Mouse (Mus musculus): Measurements from ENCODE around the gene Gm11564. TPM values are rescaled to one million over a fixed set of nuclear protein-coding genes. Genes with fewer than 3 reads are reported as not detected.
A peak's percentile ranks its signal among the peaks of the same experiment; 100 is the strongest.
"Not testable (repeated sequence)": the region's sequence is repeated elsewhere in the genome, so short reads cannot be mapped to it uniquely, and the experiment has no call there.

Gene Gm11564
- polyA plus RNA-seq, 1 experiment from 2014 or later: not detected

GRCm38 (mm10) chr11:99784900-99785299 lies 30.6 kb downstream of the Gm11564 start, which contains the start of gene Krtap4-9:
TSS of gene Krtap4-9 (plus strand) at chr11:99785200.
- H3K4me1 ChIP-seq; H3K27me3 ChIP-seq (replicated peaks; ENCODE audit: low read depth, poor library complexity, severe bottlenecking); H3K36me3 ChIP-seq (replicated peaks); H3K4me3 ChIP-seq; H3K27ac ChIP-seq (replicated peaks); H3K9me3 ChIP-seq; DNase-seq (ENCODE audit: low spot score): not testable (repeated sequence)

GRCm38 (mm10) chr11:99780604-99781003 lies 34.9 kb downstream of the Gm11564 start, which contains the start of gene Krtap4-8:
TSS of gene Krtap4-8 (minus strand) at chr11:99780704.
- Histone ChIP-seq H3K4me1 (peaks cover 10% of the 10 kb centered on the region), H3K4me3 (no peak within 1 kb of the TSS), H3K27me3 (replicated peaks; ENCODE audit: low read depth, poor library complexity, severe bottlenecking) (no peaks in the 10 kb centered on the region), H3K9me3 (no peaks in the 10 kb centered on the region), H3K27ac (replicated peaks) (no peak within 1 kb of the TSS), H3K36me3 (replicated peaks) (no peaks in the 10 kb centered on the region)
- WGBS: 95% methylated on average over 2 of the region's 2 CpGs
- DNase-seq (ENCODE audit: low spot score): no peak

GRCm38 (mm10) chr11:99778401-99778800 lies 37.1 kb downstream of the Gm11564 start:
- 58% methylated on average over 7 of the region's 7 CpGs for whole genome bisulfite sequencing

GRCm38 (mm10) chr11:99772813-99773212 lies 42.7 kb downstream of the Gm11564 start, which contains the start of gene Gm11595:
TSS of gene Gm11595 (minus strand) at chr11:99772913.
- H3K27me3 ChIP-seq (replicated peaks; ENCODE audit: low read depth, poor library complexity, severe bottlenecking); H3K9me3 ChIP-seq; H3K4me3 ChIP-seq; H3K36me3 ChIP-seq (replicated peaks); H3K4me1 ChIP-seq; H3K27ac ChIP-seq (replicated peaks); DNase-seq (ENCODE audit: low spot score): not testable (repeated sequence)

More at GRCm38 (mm10) chr11:99778401-99778800, 37.1 kb downstream of the Gm11564 start:
- Histone ChIP-seq H3K27me3 (replicated peaks; ENCODE audit: low read depth, poor library complexity, severe bottlenecking) (no peaks in the 10 kb centered on the region), H3K4me3 (no peak overlapping the region), H3K36me3 (replicated peaks) (no peaks in the 10 kb centered on the region), H3K4me1 (peaks cover 10% of the 10 kb centered on the region), H3K9me3 (no peaks in the 10 kb centered on the region), H3K27ac (replicated peaks) (no peak overlapping the region)
- DNase-seq (ENCODE audit: low spot score): peak; percentile 30

- DNase-seq (ENCODE audit: low spot score): no peak
- H3K4me3 ChIP-seq: no peak overlapping the region
- no peaks in the 10 kb centered on the region for H3K27me3 ChIP-seq (replicated peaks; ENCODE audit: low read depth, poor library complexity, severe bottlenecking)
- no peak overlapping the region for H3K27ac ChIP-seq (replicated peaks)
- H3K4me1 ChIP-seq: no peaks in the 10 kb centered on the region
- no peaks in the 10 kb centered on the region for H3K36me3 ChIP-seq (replicated peaks)
- no peaks in the 10 kb centered on the region for H3K9me3 ChIP-seq
- 63% methylated on average over 2 of the region's 2 CpGs for WGBS
Observed at GRCm38 (mm10) chr11:99768410-99768809, 47.1 kb downstream of the Gm11564 start.

Other genes with a start within 250 kb of the Gm11564 start
- gene Krtap3-1, start 249.0 kb downstream of the Gm11564 start, polyA plus RNA-seq (2016; fragmentation: Nextera tagmentation; extraction: Ambion mirVana): not detected in 2 replicates
- gene Krtap1-5, start 234.7 kb downstream of the Gm11564 start, polyA plus RNA-seq (2016; fragmentation: Nextera tagmentation; extraction: Ambion mirVana): not detected in 2 replicates
- gene Krtap1-4, start 232.0 kb downstream of the Gm11564 start, polyA plus RNA-seq (2016; fragmentation: Nextera tagmentation; extraction: Ambion mirVana): not detected in 2 replicates
- not detected in 2 replicates for gene Krtap1-3, start 224.3 kb downstream of the Gm11564 start, polyA plus RNA-seq (2016; fragmentation: Nextera tagmentation; extraction: Ambion mirVana)
- not detected in 2 replicates for gene Krtap9-3, start 217.6 kb downstream of the Gm11564 start, polyA plus RNA-seq (2016; fragmentation: Nextera tagmentation; extraction: Ambion mirVana)
- not detected in 2 replicates for gene Gm11938, start 212.4 kb downstream of the Gm11564 start, polyA plus RNA-seq (2016; fragmentation: Nextera tagmentation; extraction: Ambion mirVana)
- gene Gm11937, start 205.5 kb downstream of the Gm11564 start, polyA plus RNA-seq (2016; fragmentation: Nextera tagmentation; extraction: Ambion mirVana): not detected in 2 replicates
- gene Krtap2-4, start 200.8 kb downstream of the Gm11564 start, polyA plus RNA-seq (2016; fragmentation: Nextera tagmentation; extraction: Ambion mirVana): not detected in 2 replicates
- gene Gm11562, start 195.2 kb downstream of the Gm11564 start, polyA plus RNA-seq (2016; fragmentation: Nextera tagmentation; extraction: Ambion mirVana): not detected in 2 replicates
- not detected in 2 replicates for gene Krtap4-1, start 187.4 kb downstream of the Gm11564 start, polyA plus RNA-seq (2016; fragmentation: Nextera tagmentation; extraction: Ambion mirVana)
- not detected in 2 replicates for gene Krtap4-2, start 180.6 kb downstream of the Gm11564 start, polyA plus RNA-seq (2016; fragmentation: Nextera tagmentation; extraction: Ambion mirVana)
- not detected in 2 replicates for gene Krtap4-7, start 171.6 kb downstream of the Gm11564 start, polyA plus RNA-seq (2016; fragmentation: Nextera tagmentation; extraction: Ambion mirVana)
- gene Gm11555, start 165.4 kb downstream of the Gm11564 start, polyA plus RNA-seq (2016; fragmentation: Nextera tagmentation; extraction: Ambion mirVana): not detected in 2 replicates
- not detected in 2 replicates for gene Gm11563, start 156.7 kb downstream of the Gm11564 start, polyA plus RNA-seq (2016; fragmentation: Nextera tagmentation; extraction: Ambion mirVana)
- gene Krtap4-6, start 149.7 kb downstream of the Gm11564 start, polyA plus RNA-seq (2016; fragmentation: Nextera tagmentation; extraction: Ambion mirVana): not detected in 2 replicates
- not detected in 2 replicates for gene Gm14190, start 124.9 kb downstream of the Gm11564 start, polyA plus RNA-seq (2016; fragmentation: Nextera tagmentation; extraction: Ambion mirVana)
- not detected in 2 replicates for gene Gm14180, start 81.4 kb downstream of the Gm11564 start, polyA plus RNA-seq (2016; fragmentation: Nextera tagmentation; extraction: Ambion mirVana)
- gene Gm11595, start 42.8 kb downstream of the Gm11564 start, polyA plus RNA-seq (2016; fragmentation: Nextera tagmentation; extraction: Ambion mirVana): not detected in 2 replicates
- gene Krtap4-8, start 35.0 kb downstream of the Gm11564 start, polyA plus RNA-seq (2016; fragmentation: Nextera tagmentation; extraction: Ambion mirVana): not detected in 2 replicates
- gene Krtap4-9, start 30.5 kb downstream of the Gm11564 start, polyA plus RNA-seq (2016; fragmentation: Nextera tagmentation; extraction: Ambion mirVana): not detected in 2 replicates
- gene Gm11596, start 22.2 kb downstream of the Gm11564 start, polyA plus RNA-seq (2016; fragmentation: Nextera tagmentation; extraction: Ambion mirVana): not detected in 2 replicates
- gene Gm11569, start 16.7 kb downstream of the Gm11564 start, polyA plus RNA-seq (2016; fragmentation: Nextera tagmentation; extraction: Ambion mirVana): not detected in 2 replicates
- gene Gm11554, start 11.2 kb downstream of the Gm11564 start, polyA plus RNA-seq (2016; fragmentation: Nextera tagmentation; extraction: Ambion mirVana): not detected in 2 replicates
- gene Krtap4-13, start 5.8 kb downstream of the Gm11564 start, polyA plus RNA-seq (2016; fragmentation: Nextera tagmentation; extraction: Ambion mirVana): not detected in 2 replicates
- gene 2300003K06Rik, start 22.4 kb upstream of the Gm11564 start, polyA plus RNA-seq (2016; fragmentation: Nextera tagmentation; extraction: Ambion mirVana): not detected in 2 replicates
- gene Krtap4-16, start 35.9 kb upstream of the Gm11564 start, polyA plus RNA-seq (2016; fragmentation: Nextera tagmentation; extraction: Ambion mirVana): not detected in 2 replicates
- not detected in 2 replicates for gene Gm11568, start 42.3 kb upstream of the Gm11564 start, polyA plus RNA-seq (2016; fragmentation: Nextera tagmentation; extraction: Ambion mirVana)
- not detected in 2 replicates for gene Gm11559, start 48.8 kb upstream of the Gm11564 start, polyA plus RNA-seq (2016; fragmentation: Nextera tagmentation; extraction: Ambion mirVana)
- not detected in 2 replicates for gene Krtap9-1, start 57.7 kb upstream of the Gm11564 start, polyA plus RNA-seq (2016; fragmentation: Nextera tagmentation; extraction: Ambion mirVana)
- not detected in 2 replicates for gene Gm11567, start 63.5 kb upstream of the Gm11564 start, polyA plus RNA-seq (2016; fragmentation: Nextera tagmentation; extraction: Ambion mirVana)
- not detected in 2 replicates for gene Krtap31-1, start 92.3 kb upstream of the Gm11564 start, polyA plus RNA-seq (2016; fragmentation: Nextera tagmentation; extraction: Ambion mirVana)
- gene Gm11565, start 99.1 kb upstream of the Gm11564 start, polyA plus RNA-seq (2016; fragmentation: Nextera tagmentation; extraction: Ambion mirVana): not detected in 2 replicates
- gene Krtap31-2, start 120.6 kb upstream of the Gm11564 start, polyA plus RNA-seq (2016; fragmentation: Nextera tagmentation; extraction: Ambion mirVana): not detected in 2 replicates
- not detected in 2 replicates for gene Krtap9-5, start 132.8 kb upstream of the Gm11564 start, polyA plus RNA-seq (2016; fragmentation: Nextera tagmentation; extraction: Ambion mirVana)
- gene Krtap29-1, start 163.4 kb upstream of the Gm11564 start, polyA plus RNA-seq (2016; fragmentation: Nextera tagmentation; extraction: Ambion mirVana): not detected in 2 replicates
- not detected in 2 replicates for gene Krtap16-1, start 170.9 kb upstream of the Gm11564 start, polyA plus RNA-seq (2016; fragmentation: Nextera tagmentation; extraction: Ambion mirVana)
- gene Krtap17-1, start 178.3 kb upstream of the Gm11564 start, polyA plus RNA-seq (2016; fragmentation: Nextera tagmentation; extraction: Ambion mirVana): not detected in 2 replicates
- gene Krt33a, start 200.5 kb upstream of the Gm11564 start, polyA plus RNA-seq (2016; fragmentation: Nextera tagmentation; extraction: Ambion mirVana): not detected in 2 replicates
- not detected in 2 replicates for gene Krt33b, start 214.2 kb upstream of the Gm11564 start, polyA plus RNA-seq (2016; fragmentation: Nextera tagmentation; extraction: Ambion mirVana)
- gene Krt34, start 225.9 kb upstream of the Gm11564 start, polyA plus RNA-seq (2016; fragmentation: Nextera tagmentation; extraction: Ambion mirVana): not detected in 2 replicates
- gene Krt31, start 234.9 kb upstream of the Gm11564 start, polyA plus RNA-seq (2016; fragmentation: Nextera tagmentation; extraction: Ambion mirVana): not detected in 2 replicates